Mouse (Mus musculus): ENCODE results near the gene Sco2. TPM values are rescaled to one million over a fixed set of nuclear protein-coding genes. Genes with fewer than 3 reads are reported as not detected.

Sco2 gene
- total and polyA plus RNA-seq, 3 experiments, result 17.1 to 34.7 (median 27.2) TPM

DNA sequence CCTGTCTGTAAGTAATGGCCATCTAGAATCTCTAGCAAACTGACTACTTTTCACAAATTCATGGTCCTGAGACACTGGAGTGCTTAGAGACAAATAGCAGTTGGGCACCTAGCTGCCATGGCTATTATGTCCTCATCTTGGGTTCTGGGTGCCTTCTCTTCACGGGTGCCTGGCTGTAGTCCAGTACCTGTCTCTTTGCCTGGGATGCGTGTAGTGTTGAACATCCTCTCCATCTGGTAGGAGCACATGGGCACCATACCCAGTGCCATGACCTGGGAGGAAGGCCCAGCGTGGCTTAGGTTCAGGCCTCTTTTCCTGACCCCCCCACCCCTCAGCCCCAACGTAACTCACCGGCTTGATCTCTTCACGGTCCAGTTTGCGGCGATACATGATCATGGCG, 48.3 kb upstream of the Sco2 start:
- no peaks in the 10 kb centered on the region for H3K79me2 ChIP-seq (replicated peaks; ENCODE audit: control insufficient read depth, extremely low read depth, insufficient read depth, poor library complexity, severe bottlenecking)
- H3K4me1 ChIP-seq (ENCODE audit: control insufficient read depth in 1 of 2, insufficient read depth in 2 of 2), result no peaks in the 10 kb centered on the region
- H3K27ac ChIP-seq (ENCODE audit: insufficient read depth, low read depth), result no peak overlapping the region
- H3K4me3 ChIP-seq (replicated peaks in 1 of 3; ENCODE audit: low read depth in 2 of 3, low read length in 2 of 3, poor library complexity in 1 of 3), result no peak overlapping the region
- in situ Hi-C loops (cut with MboI; ENCODE audit: low pct_ligation_motif_present, low pct_unique_long_range_greater_than_20kb, low sequenced_read_pairs) (loop anchor here (10.0 kb wide), 1 partner anchor 347 kb away; the partner anchor contains the start of gene Trabd), dilution Hi-C loops (cut with MboI; ENCODE audit: extremely low pct_ligation_motif_present, extremely low pct_unique_long_range_greater_than_20kb, low sequenced_read_pairs) (no loop called here)
- H3K9me3 ChIP-seq (replicated peaks; ENCODE audit: low read length), result no peaks in the 10 kb centered on the region
- H3K9ac ChIP-seq (ENCODE audit: insufficient read depth, low read depth), result no peak overlapping the region
- peaks cover 55 to 90% of the 10 kb centered on the region in 2 experiments for H3K36me3 ChIP-seq (replicated peaks in 1 of 2; ENCODE audit: control insufficient read depth in 1 of 2, insufficient read depth in 1 of 2, low read length in 1 of 2)
- no peak for DNase-seq (ENCODE audit: extremely low read depth)
- TF ChIP-seq NELFE (IDR thresholded peaks at IDR 0.05; ENCODE audit: low read depth, low read length) (no peak), UBTF (IDR thresholded peaks at IDR 0.05; ENCODE audit: low read depth, low read length) (no peak), EP300 (IDR thresholded peaks at IDR 0.05; ENCODE audit: low read length) (no peak)
- H3K27me3 ChIP-seq (replicated peaks), result no peaks in the 10 kb centered on the region
- H3K4me2 ChIP-seq (ENCODE audit: insufficient read depth, low read depth, poor library complexity, severe bottlenecking), result no peak overlapping the region

DNA sequence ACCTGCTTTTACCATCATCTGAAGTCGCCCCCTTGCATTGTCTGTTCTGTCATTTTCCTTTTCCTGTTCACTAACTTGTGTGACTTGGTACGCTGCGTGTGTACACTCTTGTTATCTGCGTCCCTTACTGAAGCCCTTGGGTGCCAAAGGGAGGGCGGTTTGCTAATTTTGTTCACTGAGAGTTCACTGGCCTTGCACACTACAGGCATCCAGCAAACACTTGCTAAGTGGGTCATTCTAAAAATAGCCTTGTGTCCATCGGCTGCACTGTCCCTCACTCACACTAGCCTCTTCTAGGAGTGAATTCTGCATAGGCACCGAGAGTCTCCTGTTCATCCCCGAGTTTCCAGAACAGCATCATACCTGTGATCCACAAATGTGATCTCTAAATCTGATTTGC, 41.6 kb upstream of the Sco2 start:
- peaks cover 29 to 46% of the 10 kb centered on the region in 2 experiments for H3K36me3 ChIP-seq (replicated peaks in 1 of 2; ENCODE audit: control insufficient read depth in 1 of 2, insufficient read depth in 1 of 2, low read length in 1 of 2)
- no peak overlapping the region for H3K27ac ChIP-seq (ENCODE audit: insufficient read depth, low read depth)
- H3K9me3 ChIP-seq (replicated peaks; ENCODE audit: low read length), result no peaks in the 10 kb centered on the region
- H3K4me3 ChIP-seq (replicated peaks in 1 of 3; ENCODE audit: low read depth in 2 of 3, low read length in 2 of 3, poor library complexity in 1 of 3), result no peak overlapping the region
- no peaks in the 10 kb centered on the region for H3K27me3 ChIP-seq (replicated peaks)
- dilution Hi-C loops (cut with MboI; ENCODE audit: extremely low pct_ligation_motif_present, extremely low pct_unique_long_range_greater_than_20kb, low sequenced_read_pairs) (no loop called here), in situ Hi-C loops (cut with MboI; ENCODE audit: low pct_ligation_motif_present, low pct_unique_long_range_greater_than_20kb, low sequenced_read_pairs) (no loop called here)
- DNase-seq (ENCODE audit: extremely low read depth), result no peak
- no peaks in the 10 kb centered on the region for H3K79me2 ChIP-seq (replicated peaks; ENCODE audit: control insufficient read depth, extremely low read depth, insufficient read depth, poor library complexity, severe bottlenecking)
- H3K4me2 ChIP-seq (ENCODE audit: insufficient read depth, low read depth, poor library complexity, severe bottlenecking), result no peak overlapping the region
- no peak for TF ChIP-seq CHD1 (IDR thresholded peaks at IDR 0.05; ENCODE audit: low read depth, low read length)
- H3K4me1 ChIP-seq (ENCODE audit: control insufficient read depth in 1 of 2, insufficient read depth in 2 of 2), result no peaks in the 10 kb centered on the region
- H3K9ac ChIP-seq (ENCODE audit: insufficient read depth, low read depth), result no peak overlapping the region

DNA sequence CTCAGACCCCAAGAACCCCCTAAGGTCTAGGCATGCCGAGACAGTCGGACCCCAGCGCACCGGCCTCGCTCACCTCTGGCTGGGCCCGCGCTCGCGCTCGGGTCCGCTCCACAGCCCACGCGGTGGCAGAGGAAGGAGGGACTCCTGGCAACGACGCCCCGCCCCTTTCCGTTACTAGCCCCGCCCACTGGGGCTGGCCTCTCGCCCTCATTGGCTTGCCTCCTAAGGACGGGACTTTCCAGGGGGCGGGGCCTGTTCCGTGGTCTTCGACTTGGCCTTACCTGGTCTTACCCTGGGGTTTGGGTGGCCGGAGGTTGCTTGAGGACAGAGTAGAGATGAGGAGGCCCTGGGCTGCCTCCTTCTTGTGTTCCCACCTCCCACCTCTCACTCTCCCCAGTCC, 36.5 kb upstream of the Sco2 start, which contains the start of gene Syce3:
TSS of gene Syce3 (minus strand) at position 386 of the 400 bp plus-strand sequence.
- Histone ChIP-seq H3K4me2 (ENCODE audit: insufficient read depth, low read depth, poor library complexity, severe bottlenecking) (no peak within 1 kb of the TSS), H3K27ac (ENCODE audit: insufficient read depth, low read depth) (no peak within 1 kb of the TSS), H3K4me3 (replicated peaks in 1 of 3; ENCODE audit: low read depth in 2 of 3, low read length in 2 of 3, poor library complexity in 1 of 3) (no peak within 1 kb of the TSS), H3K4me1 (ENCODE audit: control insufficient read depth in 1 of 2, insufficient read depth in 2 of 2) (no peaks in the 10 kb centered on the region), H3K27me3 (replicated peaks) (peaks cover 2% of the 10 kb centered on the region), H3K79me2 (replicated peaks; ENCODE audit: control insufficient read depth, extremely low read depth, insufficient read depth, poor library complexity, severe bottlenecking) (no peaks in the 10 kb centered on the region), H3K9me3 (replicated peaks; ENCODE audit: low read length) (peaks cover 15% of the 10 kb centered on the region), H3K36me3 (replicated peaks in 1 of 2; ENCODE audit: control insufficient read depth in 1 of 2, insufficient read depth in 1 of 2, low read length in 1 of 2) (no peaks in the 10 kb centered on the region), H3K9ac (ENCODE audit: insufficient read depth, low read depth) (no peak within 1 kb of the TSS)
- in situ Hi-C loops (cut with MboI; ENCODE audit: low pct_ligation_motif_present, low pct_unique_long_range_greater_than_20kb, low sequenced_read_pairs), result no loop called here
- TF ChIP-seq NELFE (IDR thresholded peaks at IDR 0.05; ENCODE audit: low read depth, low read length) (no peak), ELF1 (IDR thresholded peaks at IDR 0.05; ENCODE audit: low read depth, low read length) (no peak), POLR2A (IDR thresholded peaks at IDR 0.05; ENCODE audit: low read depth, low read length) (no peak), POLR2AphosphoS2 (IDR thresholded peaks at IDR 0.05; ENCODE audit: low read depth, low read length) (no peak), ZNF384 (IDR thresholded peaks at IDR 0.05; ENCODE audit: low read depth, low read length) (no peak), E2F4 (IDR thresholded peaks at IDR 0.05; ENCODE audit: insufficient replicate concordance, low read depth, low read length) (no peak), JUN (IDR thresholded peaks at IDR 0.05; ENCODE audit: insufficient read depth, low read depth, low read length) (no peak), ZMIZ1 (IDR thresholded peaks at IDR 0.05; ENCODE audit: low read depth, low read length) (no peak), MAFK (IDR thresholded peaks at IDR 0.05; ENCODE audit: insufficient replicate concordance, low read length) (no peak), MAX (IDR thresholded peaks at IDR 0.05; ENCODE audit: low read length) (no peak), UBTF (IDR thresholded peaks at IDR 0.05; ENCODE audit: low read depth, low read length) (no peak)
- no peak for DNase-seq (ENCODE audit: extremely low read depth)
- dilution Hi-C loops (cut with MboI; ENCODE audit: extremely low pct_ligation_motif_present, extremely low pct_unique_long_range_greater_than_20kb, low sequenced_read_pairs), result no loop called here
